Comparison of ENCODE assay signal across 13 mouse cellular contexts in genomic region chr7:109612531-109612930, GRCm38 (mm10).
DNase-seq lines count a peak whose midpoint lies in the region; ATAC-seq lines count a peak whose summit lies in the region.
"Had no signal": no experiment of that assay in that cellular context is flagged by ENCODE, and none has a peak within 500 bp of the region (broad histone marks: within the 10 kb centered on the region; RNA-seq: fewer than 3 reads in every experiment).

No protein-coding gene starts in this region.

- no peak overlapping the region for H3K4me2 ChIP-seq in embryonic facial prominence, embryonic 13.5 days
- H3K4me2 ChIP-seq in hindbrain, embryonic 13.5 days: no peak overlapping the region
- H3K4me2 ChIP-seq in neural tube, embryonic 15.5 days: peak overlapping the region; percentile 9; the same call in 1 of the 2 replicates
- H3K4me2 ChIP-seq: heart, embryonic 12.5 days had no signal

- H3K9me3 ChIP-seq in embryonic facial prominence, embryonic 13.5 days: no peaks in the 10 kb centered on the region
- H3K9me3 ChIP-seq in hindbrain, embryonic 13.5 days: no peaks in the 10 kb centered on the region
- no peaks in the 10 kb centered on the region for H3K9me3 ChIP-seq in neural tube, embryonic 15.5 days (replicated peaks)
- H3K9me3 ChIP-seq: heart, embryonic 12.5 days had no signal

- intact Hi-C loops in left cerebral cortex, postnatal 10 days (cut with DNase I): no loop called here

- H3K9ac ChIP-seq in embryonic facial prominence, embryonic 13.5 days: no peak overlapping the region
- no peak overlapping the region for H3K9ac ChIP-seq in hindbrain, embryonic 13.5 days
- no peak overlapping the region for H3K9ac ChIP-seq in neural tube, embryonic 15.5 days (replicated peaks)
- H3K9ac ChIP-seq: heart, embryonic 12.5 days; liver, embryonic 14.5 days had no signal

- no peaks in the 10 kb centered on the region for H3K27me3 ChIP-seq in embryonic facial prominence, embryonic 13.5 days
- no peaks in the 10 kb centered on the region for H3K27me3 ChIP-seq in hindbrain, embryonic 13.5 days
- H3K27me3 ChIP-seq in neural tube, embryonic 15.5 days (replicated peaks): no peaks in the 10 kb centered on the region
- H3K27me3 ChIP-seq: heart, embryonic 12.5 days had no signal

- peaks cover 69% of the 10 kb centered on the region for H3K4me1 ChIP-seq in embryonic facial prominence, embryonic 13.5 days
- peaks cover 61% of the 10 kb centered on the region for H3K4me1 ChIP-seq in hindbrain, embryonic 13.5 days (replicated peaks)
- peaks cover 54% of the 10 kb centered on the region for H3K4me1 ChIP-seq in neural tube, embryonic 15.5 days

- no peaks in the 10 kb centered on the region for H3K36me3 ChIP-seq in embryonic facial prominence, embryonic 13.5 days
- no peaks in the 10 kb centered on the region for H3K36me3 ChIP-seq in hindbrain, embryonic 13.5 days
- no peaks in the 10 kb centered on the region for H3K36me3 ChIP-seq in neural tube, embryonic 15.5 days
- H3K36me3 ChIP-seq: heart, embryonic 12.5 days had no signal

- H3K4me3 ChIP-seq in embryonic facial prominence, embryonic 13.5 days: no peak overlapping the region
- no peak overlapping the region for H3K4me3 ChIP-seq in hindbrain, embryonic 13.5 days
- H3K4me3 ChIP-seq in neural tube, embryonic 15.5 days (replicated peaks): no peak overlapping the region
- H3K4me3 ChIP-seq: heart, embryonic 12.5 days; myocyte had no signal

- ATAC-seq in embryonic facial prominence, embryonic 13.5 days (ENCODE audit: insufficient number of reproducible peaks, insufficient read depth, low FRiP score, low TSS enrichment, low read depth): no peak
- no peak for ATAC-seq in hindbrain, embryonic 13.5 days (ENCODE audit: low FRiP score)
- ATAC-seq in neural tube, embryonic 15.5 days (ENCODE audit: low FRiP score): no peak
- ATAC-seq: activated CD4-positive, CD25-positive, alpha-beta regulatory T cell, adult 4 months had no signal

- WGBS in embryonic facial prominence, embryonic 13.5 days: 32% methylated on average over 2 of the region's 2 CpGs
- WGBS in hindbrain, embryonic 13.5 days: 35% methylated on average over 2 of the region's 2 CpGs
- 28% methylated on average over 2 of the region's 2 CpGs for WGBS in neural tube, embryonic 15.5 days

- peak; percentile 51 for DNase-seq in layer of hippocampus, adult 9-11 months
- no peak for DNase-seq in layer of hippocampus, postnatal 25 days (ENCODE audit: extremely low spot score in 1 of 2, low spot score in 1 of 2)
- no peak for DNase-seq in left cerebral cortex, postnatal 10 days (ENCODE audit: extremely low spot score in 1 of 2, low spot score in 2 of 2)
- DNase-seq in thymus, postnatal 4 days: no peak
- DNase-seq: kidney, postnatal 36 days; thymus, postnatal 14 days had no signal

- peak overlapping the region; percentile 66 for H3K27ac ChIP-seq in embryonic facial prominence, embryonic 13.5 days
- peak overlapping the region; percentile 80 for H3K27ac ChIP-seq in hindbrain, embryonic 13.5 days
- H3K27ac ChIP-seq in neural tube, embryonic 15.5 days (replicated peaks): peak overlapping the region; percentile 74
- H3K27ac ChIP-seq: liver, embryonic 14.5 days had no signal
